ENCODE assay signal across 22 mouse cellular contexts in genomic region chr3:144681542-144681941, GRCm38 (mm10). TPM values are rescaled to one million over a fixed set of nuclear protein-coding genes. Genes with fewer than 3 reads are reported as not detected.
DNase-seq lines count a peak whose midpoint lies in the region; ATAC-seq and TF ChIP-seq lines count a peak whose summit lies in the region.
"Had no signal": no experiment of that assay in that cellular context is flagged by ENCODE, and none has a peak within 500 bp of the region (broad histone marks: within the 10 kb centered on the region; RNA-seq: fewer than 3 reads in every experiment).

No protein-coding gene starts in this region.

- H3K4me2 ChIP-seq in limb, embryonic 11.5 days (ENCODE audit: low read depth, severe bottlenecking), result no peak overlapping the region
- H3K4me2 ChIP-seq in liver, embryonic 13.5 days, result no peak overlapping the region
- no peak overlapping the region for H3K4me2 ChIP-seq in liver, postnatal 0 days (ENCODE audit: low read depth, low read length)
- no peak overlapping the region for H3K4me2 ChIP-seq in midbrain, embryonic 13.5 days (replicated peaks)
- H3K4me2 ChIP-seq: embryonic facial prominence, embryonic 15.5 days; forebrain, embryonic 15.5 days; heart, embryonic 11.5 days; heart, embryonic 15.5 days; hindbrain, embryonic 13.5 days had no signal

- no peak overlapping the region; the same call in 1 of the 2 replicates for H3K27ac ChIP-seq in limb, embryonic 11.5 days (replicated peaks; ENCODE audit: low read depth, low read length)
- H3K27ac ChIP-seq in limb, embryonic 10.5 days, result no peak overlapping the region
- H3K27ac ChIP-seq in liver, embryonic 13.5 days, result peak overlapping the region; percentile 93
- H3K27ac ChIP-seq in liver, postnatal 0 days (ENCODE audit: low read depth), result peak overlapping the region; percentile 22; the same call in 1 of the 2 replicates
- no peak overlapping the region for H3K27ac ChIP-seq in heart, embryonic 10.5 days
- no peak overlapping the region for H3K27ac ChIP-seq in midbrain, embryonic 13.5 days
- H3K27ac ChIP-seq: embryonic facial prominence, embryonic 15.5 days; forebrain, embryonic 10.5 days; forebrain, embryonic 15.5 days; heart, embryonic 15.5 days; hindbrain, embryonic 13.5 days had no signal

- TF ChIP-seq CTCF in liver, postnatal 0 days (IDR thresholded peaks at IDR 0.05; ENCODE audit: low read depth), result no peak

- no peak for TF ChIP-seq EP300 in liver, postnatal 0 days (IDR thresholded peaks at IDR 0.05; ENCODE audit: low read depth)

- no peaks in the 10 kb centered on the region for H3K27me3 ChIP-seq in limb, embryonic 11.5 days (ENCODE audit: control insufficient read depth, insufficient read depth, low read length)
- no peaks in the 10 kb centered on the region for H3K27me3 ChIP-seq in limb, embryonic 10.5 days (ENCODE audit: low read depth, poor library complexity, severe bottlenecking)
- H3K27me3 ChIP-seq in liver, embryonic 13.5 days, result no peaks in the 10 kb centered on the region
- H3K27me3 ChIP-seq in liver, postnatal 0 days (ENCODE audit: insufficient read depth, low read length), result no peaks in the 10 kb centered on the region
- no peaks in the 10 kb centered on the region for H3K27me3 ChIP-seq in heart, embryonic 10.5 days (ENCODE audit: insufficient read depth, poor library complexity, severe bottlenecking)
- no peaks in the 10 kb centered on the region for H3K27me3 ChIP-seq in midbrain, embryonic 13.5 days
- H3K27me3 ChIP-seq: embryonic facial prominence, embryonic 15.5 days; forebrain, embryonic 15.5 days; heart, embryonic 15.5 days; hindbrain, embryonic 13.5 days had no signal

- no peaks in the 10 kb centered on the region for H3K36me3 ChIP-seq in limb, embryonic 11.5 days (ENCODE audit: control insufficient read depth, insufficient read depth, low read length)
- peaks cover 5% of the 10 kb centered on the region for H3K36me3 ChIP-seq in limb, embryonic 10.5 days
- H3K36me3 ChIP-seq in liver, embryonic 13.5 days, result peaks cover 17% of the 10 kb centered on the region; the same call in 1 of the 2 replicates
- 0 out of 2 replicates have a peak, but pooled peaks cover 3% of the 10 kb centered on the region for H3K36me3 ChIP-seq in liver, postnatal 0 days (replicated peaks; ENCODE audit: insufficient read depth, low read length)
- H3K36me3 ChIP-seq in heart, embryonic 10.5 days, result peaks cover 12% of the 10 kb centered on the region; the same call in 1 of the 2 replicates
- peaks cover 24% of the 10 kb centered on the region for H3K36me3 ChIP-seq in midbrain, embryonic 13.5 days
- H3K36me3 ChIP-seq: forebrain, embryonic 10.5 days; forebrain, embryonic 15.5 days had no signal

- WGBS in limb, embryonic 11.5 days, result 81% methylated on average over 5 of the region's 5 CpGs
- 88% methylated on average over 5 of the region's 5 CpGs for WGBS in limb, embryonic 10.5 days
- 53% methylated on average over 5 of the region's 5 CpGs for WGBS in liver, embryonic 13.5 days (ENCODE audit: insufficient replicate concordance)
- WGBS in liver, postnatal 0 days (ENCODE audit: insufficient replicate concordance), result 59% methylated on average over 5 of the region's 5 CpGs
- 62% methylated on average over 5 of the region's 5 CpGs for WGBS in heart, embryonic 10.5 days
- 88% methylated on average over 5 of the region's 5 CpGs for WGBS in midbrain, embryonic 13.5 days

- H3K4me1 ChIP-seq in limb, embryonic 11.5 days (ENCODE audit: control insufficient read depth, insufficient read depth, low read length), result no peaks in the 10 kb centered on the region
- H3K4me1 ChIP-seq in limb, embryonic 10.5 days, result peaks cover 7% of the 10 kb centered on the region; the same call in 1 of the 2 replicates
- H3K4me1 ChIP-seq in liver, embryonic 13.5 days (replicated peaks), result peaks cover 83% of the 10 kb centered on the region
- peaks cover 25% of the 10 kb centered on the region for H3K4me1 ChIP-seq in liver, postnatal 0 days (ENCODE audit: insufficient read depth)
- peaks cover 7% of the 10 kb centered on the region for H3K4me1 ChIP-seq in heart, embryonic 10.5 days
- no peaks in the 10 kb centered on the region for H3K4me1 ChIP-seq in midbrain, embryonic 13.5 days (replicated peaks)
- H3K4me1 ChIP-seq: embryonic facial prominence, embryonic 15.5 days; forebrain, embryonic 15.5 days; hindbrain, embryonic 13.5 days had no signal

- H3K4me3 ChIP-seq in limb, embryonic 11.5 days (ENCODE audit: low read depth, low read length), result no peak overlapping the region
- H3K4me3 ChIP-seq in limb, embryonic 10.5 days, result no peak overlapping the region
- no peak overlapping the region for H3K4me3 ChIP-seq in liver, embryonic 13.5 days (replicated peaks)
- H3K4me3 ChIP-seq in liver, postnatal 0 days (ENCODE audit: low read depth, low read length), result no peak overlapping the region
- no peak overlapping the region for H3K4me3 ChIP-seq in heart, embryonic 10.5 days
- H3K4me3 ChIP-seq in midbrain, embryonic 13.5 days (replicated peaks), result no peak overlapping the region
- H3K4me3 ChIP-seq: embryonic facial prominence, embryonic 15.5 days; erythroblast, embryonic 14.5 days; forebrain, embryonic 10.5 days; forebrain, embryonic 15.5 days; heart, embryonic 15.5 days; hindbrain, embryonic 13.5 days had no signal

- H3K9ac ChIP-seq in limb, embryonic 11.5 days (ENCODE audit: low read length), result no peak overlapping the region
- H3K9ac ChIP-seq in liver, embryonic 13.5 days, result 0 out of 2 replicates have a peak overlapping the region, but pooled peaks have one; percentile 10
- no peak overlapping the region for H3K9ac ChIP-seq in liver, postnatal 0 days (replicated peaks)
- H3K9ac ChIP-seq in midbrain, embryonic 13.5 days (replicated peaks), result no peak overlapping the region
- H3K9ac ChIP-seq: embryonic facial prominence, embryonic 15.5 days; forebrain, embryonic 15.5 days; heart, embryonic 15.5 days; hindbrain, embryonic 13.5 days had no signal

- H3K9me3 ChIP-seq in limb, embryonic 11.5 days (ENCODE audit: control insufficient read depth, low read length), result no peaks in the 10 kb centered on the region
- no peaks in the 10 kb centered on the region for H3K9me3 ChIP-seq in limb, embryonic 10.5 days (replicated peaks)
- no peaks in the 10 kb centered on the region for H3K9me3 ChIP-seq in liver, embryonic 13.5 days (replicated peaks)
- H3K9me3 ChIP-seq in liver, postnatal 0 days (ENCODE audit: low read length), result no peaks in the 10 kb centered on the region
- no peaks in the 10 kb centered on the region for H3K9me3 ChIP-seq in heart, embryonic 10.5 days
- H3K9me3 ChIP-seq in midbrain, embryonic 13.5 days, result no peaks in the 10 kb centered on the region
- H3K9me3 ChIP-seq: embryonic facial prominence, embryonic 15.5 days; forebrain, embryonic 10.5 days; forebrain, embryonic 15.5 days; heart, embryonic 15.5 days; hindbrain, embryonic 13.5 days had no signal

- DNase-seq in limb, embryonic 11.5 days (ENCODE audit: low spot score), result peak; percentile 14
- no peak for DNase-seq in limb, embryonic 10.5 days (ENCODE audit: low spot score)
- no peak for DNase-seq in liver, embryonic 13.5 days
- DNase-seq in liver, postnatal 0 days, result peak; percentile 9
- no peak for DNase-seq in heart, embryonic 10.5 days (ENCODE audit: low spot score)
- DNase-seq in lung, adult 18-20 months, result no peak
- DNase-seq: adrenal gland, postnatal 10 days; cerebellum, adult 11-12 months; cerebellum, adult 9-11 months; cerebellum, postnatal 36 days; gastrocnemius, postnatal 36 days; heart, adult 18-20 months; heart, postnatal 14 days had no signal

- no peak for ATAC-seq in limb, embryonic 11.5 days (ENCODE audit: insufficient number of reproducible peaks, low FRiP score, low TSS enrichment, low read depth)
- ATAC-seq in common myeloid progenitor, adult 5-6 weeks (replicated peaks; ENCODE audit: low read depth, poor library complexity, severe bottlenecking), result 0 out of 2 replicates have a peak, but pooled peaks have one; percentile 15
- peak; percentile 53 for ATAC-seq in liver, embryonic 13.5 days (ENCODE audit: low read depth)
- ATAC-seq in liver, postnatal 0 days, result no peak; the same call in 1 of the 2 replicates
- ATAC-seq in midbrain, embryonic 13.5 days, result no peak
- ATAC-seq: forebrain, embryonic 15.5 days had no signal

RNA-seq across cellular contexts. Expression of gene Sh3glb1, which starts 38.6 kb away (rescaled TPM):
- polyA plus RNA-seq in limb, embryonic 11.5 days (2014; fragmentation: Nextera tagmentation; extraction: Ambion mirVana), result 88.3 and 92.2 TPM in 2 replicates
- polyA plus RNA-seq in limb, embryonic 10.5 days (2016; fragmentation: Nextera tagmentation; extraction: Ambion mirVana), result 66.7 and 73.7 TPM in 2 replicates
- total RNA-seq in common myeloid progenitor, adult 5-6 weeks (2017), result 37.5 and 51.9 TPM in 2 replicates
- polyA plus RNA-seq in liver, embryonic 13.5 days (2015; fragmentation: Nextera tagmentation; extraction: Ambion mirVana), result 88.0 and 103 TPM in 2 replicates
- polyA plus RNA-seq in liver, postnatal 0 days (2015; fragmentation: Nextera tagmentation; extraction: Ambion mirVana), result 84.8 and 91.2 TPM in 2 replicates
- 99.9 and 114 TPM in 2 replicates for polyA plus RNA-seq in heart, embryonic 10.5 days (2016; fragmentation: Nextera tagmentation; extraction: Ambion mirVana)
- polyA plus RNA-seq in midbrain, embryonic 13.5 days (2015; fragmentation: Nextera tagmentation; extraction: Ambion mirVana), result 98.1 and 99.6 TPM in 2 replicates

Comparison
In these comparisons a context has a peak if more than half of its experiments do, and no peak if none do; other contexts are left out.
1. ATAC-seq: peak in common myeloid progenitor, adult 5-6 weeks (single experiment) and liver, embryonic 13.5 days (single experiment); none in limb, embryonic 11.5 days (single experiment), liver, postnatal 0 days (single experiment) and midbrain, embryonic 13.5 days (single experiment).
2. DNase-seq: peak in limb, embryonic 11.5 days (single experiment) and liver, postnatal 0 days (single experiment); none in limb, embryonic 10.5 days (single experiment), liver, embryonic 13.5 days (single experiment), heart, embryonic 10.5 days (single experiment) and lung, adult 18-20 months (0 of 2).
3. H3K27ac ChIP-seq: peak in liver, embryonic 13.5 days (single experiment) and liver, postnatal 0 days (single experiment); none in limb, embryonic 11.5 days (single experiment), limb, embryonic 10.5 days (single experiment), heart, embryonic 10.5 days (single experiment) and midbrain, embryonic 13.5 days (single experiment).